In genomic region chr2:147808036-147808675, GRCm38 (mm10) we compare ENCODE assay signal across 9 mouse cellular contexts.
A peak's percentile ranks its signal among the peaks of the same experiment; 100 is the strongest.
DNase-seq lines count a peak whose midpoint lies in the region; ATAC-seq and TF ChIP-seq lines count a peak whose summit lies in the region.
"Had no signal": no experiment of that assay in that cellular context is flagged by ENCODE, and none has a peak within 500 bp of the region (broad histone marks: within the 10 kb centered on the region; RNA-seq: fewer than 3 reads in every experiment).

No protein-coding gene starts in this region.

- H3K27ac ChIP-seq in kidney, embryonic 16.5 days (ENCODE audit: low read length): no peak overlapping the region
- no peak overlapping the region for H3K27ac ChIP-seq in hindbrain, embryonic 16.5 days (ENCODE audit: low read depth, low read length)
- H3K27ac ChIP-seq: limb, embryonic 12.5 days had no signal

- no peaks in the 10 kb centered on the region for H3K4me1 ChIP-seq in kidney, embryonic 16.5 days (ENCODE audit: insufficient read depth, low read length)
- H3K4me1 ChIP-seq in hindbrain, embryonic 16.5 days (ENCODE audit: control insufficient read depth, insufficient read depth, low read depth, low read length): no peaks in the 10 kb centered on the region
- H3K4me1 ChIP-seq: limb, embryonic 12.5 days had no signal

- intact Hi-C loops in left cerebral cortex, postnatal 4 days (cut with DNase I): loop anchor here (5.0 to 10.0 kb wide), 3 partner anchors 237 to 847 kb away; partner anchors contain the start of gene Foxa2

- POLR2A ChIA-PET in Patski (lab: Charles Lee): interaction anchor here (0.6 kb wide), 2 partner anchors 217 to 529 kb away, joined by 3 read pairs; no protein-coding TSS in a partner anchor

- no peak overlapping the region for H3K9ac ChIP-seq in kidney, embryonic 16.5 days (replicated peaks; ENCODE audit: low read length)
- no peak overlapping the region for H3K9ac ChIP-seq in hindbrain, embryonic 16.5 days (ENCODE audit: low read depth, low read length)
- H3K9ac ChIP-seq: limb, embryonic 12.5 days had no signal

- no peak overlapping the region for H3K4me3 ChIP-seq in kidney, embryonic 16.5 days (ENCODE audit: low read length)
- no peak overlapping the region for H3K4me3 ChIP-seq in hindbrain, embryonic 16.5 days (ENCODE audit: low read length)
- H3K4me3 ChIP-seq: limb, embryonic 12.5 days had no signal

- H3K36me3 ChIP-seq in kidney, embryonic 16.5 days (ENCODE audit: insufficient read depth, low read length): no peaks in the 10 kb centered on the region
- no peaks in the 10 kb centered on the region for H3K36me3 ChIP-seq in hindbrain, embryonic 16.5 days (ENCODE audit: control insufficient read depth, insufficient read depth, low read length)
- H3K36me3 ChIP-seq: limb, embryonic 12.5 days had no signal

- peak; percentile 69 for TF ChIP-seq CTCF in Patski (IDR thresholded peaks at IDR 0.05)

- no peak overlapping the region for H3K4me2 ChIP-seq in kidney, embryonic 16.5 days (replicated peaks; ENCODE audit: low read depth, low read length)
- no peak overlapping the region for H3K4me2 ChIP-seq in hindbrain, embryonic 16.5 days (ENCODE audit: low read length)
- H3K4me2 ChIP-seq: limb, embryonic 12.5 days had no signal

- 38% methylated on average over 5 of the region's 5 CpGs for WGBS in kidney, embryonic 16.5 days
- WGBS in hindbrain, embryonic 16.5 days: 52% methylated on average over 5 of the region's 5 CpGs

- ATAC-seq in kidney, embryonic 16.5 days (ENCODE audit: low FRiP score, low TSS enrichment): no peak
- no peak for ATAC-seq in Patski
- peak; percentile 86 for ATAC-seq in common myeloid progenitor, adult 5-6 weeks (replicated peaks; ENCODE audit: low read depth, poor library complexity, severe bottlenecking)
- ATAC-seq in hindbrain, embryonic 16.5 days: peak; percentile 72; the same call in 1 of the 2 replicates
- ATAC-seq in inflammation-experienced regulatory T-cells, adult 6 months: no peak

- DNase-seq in kidney, adult 18-20 months: peak; percentile 15
- DNase-seq in Patski (ENCODE audit: low read depth, low spot score): peak; percentile 7
- peak; percentile 45 for DNase-seq in left cerebral cortex, postnatal 4 days
- DNase-seq in retina, adult 2 months (ENCODE audit: low read depth, low spot score): peak; percentile 9

- CTCF ChIA-PET in Patski (lab: Charles Lee): interaction anchor here (0.9 to 2.0 kb wide), 8 partner anchors 10 to 303 kb away, joined by 3 to 10 read pairs (median 4); no protein-coding TSS in a partner anchor

- in situ Hi-C loops in Patski (cut with MboI; ENCODE audit: low pct_unique_long_range_greater_than_20kb): loop anchor here (25.0 kb wide), 1 partner anchor 779 kb away; no protein-coding TSS in a partner anchor

- peaks cover 16% of the 10 kb centered on the region for H3K27me3 ChIP-seq in kidney, embryonic 16.5 days (ENCODE audit: insufficient read depth, low read length)
- peaks cover 8% of the 10 kb centered on the region for H3K27me3 ChIP-seq in Patski
- peaks cover 5% of the 10 kb centered on the region for H3K27me3 ChIP-seq in hindbrain, embryonic 16.5 days (replicated peaks; ENCODE audit: control insufficient read depth, insufficient read depth, low read length)

- no peaks in the 10 kb centered on the region for H3K9me3 ChIP-seq in kidney, embryonic 16.5 days (ENCODE audit: low read length)
- no peaks in the 10 kb centered on the region for H3K9me3 ChIP-seq in hindbrain, embryonic 16.5 days (ENCODE audit: control insufficient read depth, low read length)
- H3K9me3 ChIP-seq: limb, embryonic 12.5 days had no signal

Comparison
In these comparisons a context has a peak if more than half of its experiments do, and no peak if none do; other contexts are left out.
1. ATAC-seq: peak in common myeloid progenitor, adult 5-6 weeks (single experiment) and hindbrain, embryonic 16.5 days (single experiment); none in kidney, embryonic 16.5 days (single experiment), Patski (single experiment) and inflammation-experienced regulatory T-cells, adult 6 months (single experiment).
2. Peak in every context shown above with its lines, with median percentiles within 50 percentile points of each other: DNase-seq.